Mouse (Mus musculus) erythroblast, embryonic 14.5 days (primary cell): ENCODE results near the gene Numbl. TPM values are rescaled to one million over a fixed set of nuclear protein-coding genes. Genes with fewer than 3 reads are reported as not detected.
A peak's percentile ranks its signal among the peaks of the same experiment; 100 is the strongest.
"Not testable (repeated sequence)": the region's sequence is repeated elsewhere in the genome, so short reads cannot be mapped to it uniquely, and the experiment has no call there.

Experiments used
- H3K27me3 ChIP-seq: 2 replicates; pipeline ENCODE4 v1.6.1; 2012; ENCODE audit warnings: inconsistent platforms; ENCODE audit not compliant: control insufficient read depth
- H3K36me3 ChIP-seq: 2 replicates; pipeline ENCODE4 v1.6.1; 2012; ENCODE audit warnings: mild to moderate bottlenecking, inconsistent platforms; ENCODE audit not compliant: control insufficient read depth
- H3K4me1 ChIP-seq: 2 replicates; pipeline ENCODE4 v1.6.1; 2012; ENCODE audit warnings: inconsistent platforms; ENCODE audit not compliant: control insufficient read depth
- H3K4me3 ChIP-seq: replicated peaks from 2 replicates; pipeline ENCODE3; 2012; ENCODE audit warnings: moderate library complexity, mild to moderate bottlenecking, inconsistent platforms
- H3K9me3 ChIP-seq: 2 replicates; pipeline ENCODE4 v1.6.1; 2012; ENCODE audit warnings: low read length, inconsistent platforms, mixed read lengths; ENCODE audit not compliant: control insufficient read depth
- GATA1 ChIP-seq: IDR thresholded peaks from 2 replicates; pipeline ENCODE4 v1.6.1; 2012; ENCODE audit warnings: low read length, inconsistent platforms, mixed read lengths
- TAL1 ChIP-seq: IDR thresholded peaks from 3 replicates; pipeline ENCODE4 v1.6.1; 2012; ENCODE audit warnings: low read length, inconsistent platforms, mixed read lengths
- polyA plus RNA-seq: library from polyadenylated mRNA; stranded (reverse); fragments of >175 nt; gene quantifications from 2 replicates; pipeline ENCODE4 v1.2.3, GENCODE M21; 2012

Gene Numbl
- polyA plus RNA-seq, 1 experiment: 0.09 TPM

DNA sequence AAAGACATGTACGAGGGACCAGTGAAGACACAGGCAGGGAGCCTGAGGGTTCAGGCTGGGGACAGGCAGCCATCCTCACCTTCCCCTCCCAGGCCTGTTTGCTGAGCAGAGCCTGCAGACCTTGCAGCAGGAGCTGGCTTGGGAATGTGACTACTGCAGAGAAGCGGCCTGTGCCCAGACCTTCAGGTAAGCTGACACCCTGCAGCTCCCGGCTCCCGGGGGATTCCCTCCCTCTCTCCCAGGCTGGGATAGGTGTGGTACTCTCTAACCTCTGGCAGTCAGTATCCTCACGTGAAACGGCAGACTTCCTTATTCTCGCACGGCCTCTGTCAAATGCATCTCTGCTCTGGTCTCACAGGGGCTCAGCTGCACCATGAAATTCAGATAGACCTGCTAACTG is 15.0 kb upstream of the Numbl start:
- Histone ChIP-seq H3K4me1 (no peaks in the 10 kb centered on the region), H3K36me3 (peaks cover 42% of the 10 kb centered on the region), H3K9me3 (no peaks in the 10 kb centered on the region), H3K4me3 (no peak overlapping the region), H3K27me3 (no peaks in the 10 kb centered on the region)
- TF ChIP-seq TAL1: no peak
- TF ChIP-seq GATA1: no peak

DNA sequence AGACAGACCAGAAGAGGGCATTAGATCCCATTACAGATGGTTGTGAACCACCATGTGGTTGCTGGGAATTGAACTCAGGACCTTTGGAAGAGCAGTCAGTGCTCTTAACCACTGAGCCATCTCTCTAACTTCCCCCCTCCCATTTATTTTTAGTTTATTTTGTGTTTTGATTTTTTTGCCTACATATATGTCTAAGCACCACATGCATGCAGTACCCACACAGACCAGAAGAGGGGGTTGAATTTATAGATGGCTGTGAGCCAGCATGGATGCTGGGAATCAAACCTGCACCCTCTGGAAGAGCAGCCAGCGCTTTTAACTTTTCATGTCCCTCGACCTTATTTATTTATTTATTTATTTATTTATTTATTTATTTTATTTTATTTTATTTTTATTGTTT is 14.1 kb upstream of the Numbl start:
- not testable (repeated sequence) for H3K4me3 ChIP-seq, H3K4me1 ChIP-seq, H3K27me3 ChIP-seq, H3K9me3 ChIP-seq
- peaks cover 42% of the 10 kb centered on the region for H3K36me3 ChIP-seq

GRCm38 (mm10) chr7:27249146-27249545 is 9.1 kb upstream of the Numbl start:
- H3K4me3 ChIP-seq: no peak overlapping the region
- H3K27me3 ChIP-seq: no peaks in the 10 kb centered on the region
- peaks cover under 1% of the 10 kb centered on the region; the same call in 1 of the 2 replicates for H3K4me1 ChIP-seq
- no peak for TF ChIP-seq GATA1
- no peak for TF ChIP-seq TAL1
- peaks cover 20% of the 10 kb centered on the region for H3K36me3 ChIP-seq
- H3K9me3 ChIP-seq: no peaks in the 10 kb centered on the region

DNA sequence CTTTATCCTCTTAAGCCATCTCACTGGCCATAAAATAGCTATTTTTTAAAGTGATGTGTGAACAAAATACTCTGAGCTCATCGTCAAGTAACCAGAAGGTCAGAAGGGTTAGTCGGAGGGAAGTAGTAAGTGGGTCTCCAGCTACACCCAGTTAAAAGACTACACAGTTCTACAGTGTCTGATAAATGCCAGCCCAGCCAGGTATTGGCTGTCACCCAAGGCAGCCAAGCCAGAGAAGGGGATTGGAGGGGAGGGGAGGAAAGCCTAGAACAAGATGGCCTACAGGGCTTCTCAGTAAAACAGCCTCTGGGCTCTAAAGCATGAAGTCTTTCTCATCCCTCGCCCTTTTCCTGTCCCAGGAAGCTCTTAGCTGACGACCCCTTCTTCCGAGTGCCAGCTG is 8.3 kb upstream of the Numbl start:
- Histone ChIP-seq H3K27me3 (no peaks in the 10 kb centered on the region), H3K4me3 (no peak overlapping the region), H3K9me3 (no peaks in the 10 kb centered on the region), H3K4me1 (peaks cover 9% of the 10 kb centered on the region), H3K36me3 (peaks cover 20% of the 10 kb centered on the region)
- TF ChIP-seq GATA1: no peak
- no peak for TF ChIP-seq TAL1

DNA sequence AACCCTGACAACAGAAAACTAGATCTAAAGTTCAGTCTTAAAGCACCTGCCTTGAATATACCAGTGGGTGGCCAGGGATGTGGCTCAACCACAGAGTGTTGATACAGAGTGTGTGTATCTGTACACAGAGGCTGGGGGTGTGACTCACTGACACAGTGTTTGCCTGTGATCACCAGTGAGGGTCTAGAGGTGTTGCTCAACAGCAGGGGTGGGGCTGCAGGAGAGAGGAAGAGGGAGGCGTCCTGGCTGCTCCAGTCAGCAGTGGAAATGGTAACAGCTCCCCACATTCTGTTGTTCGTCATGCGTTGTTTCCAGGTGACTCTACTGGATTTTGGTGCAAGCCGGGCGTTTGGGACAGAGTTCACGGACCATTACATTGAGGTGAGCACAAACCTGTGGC is 6.3 kb upstream of the Numbl start:
- Histone ChIP-seq H3K27me3 (no peaks in the 10 kb centered on the region), H3K36me3 (peaks cover 6% of the 10 kb centered on the region), H3K4me1 (peaks cover 22% of the 10 kb centered on the region), H3K4me3 (no peak overlapping the region), H3K9me3 (no peaks in the 10 kb centered on the region)
- no peak for TF ChIP-seq TAL1
- TF ChIP-seq GATA1: no peak

- Histone ChIP-seq H3K36me3 (peaks cover 10% of the 10 kb centered on the region), H3K4me3 (no peak overlapping the region), H3K9me3 (no peaks in the 10 kb centered on the region), H3K4me1 (peaks cover 45% of the 10 kb centered on the region), H3K27me3 (peaks cover 19% of the 10 kb centered on the region)
- TF ChIP-seq GATA1 (no peak), TAL1 (no peak)
Measured at GRCm38 (mm10) chr7:27255721-27256120, 2.5 kb upstream of the Numbl start.

GRCm38 (mm10) chr7:27257046-27257851 is 984 bp upstream of the Numbl start:
- Histone ChIP-seq H3K9me3 (no peaks in the 10 kb centered on the region), H3K4me3 (no peak overlapping the region), H3K4me1 (peaks cover 45% of the 10 kb centered on the region), H3K36me3 (peaks cover 10% of the 10 kb centered on the region), H3K27me3 (peaks cover 22% of the 10 kb centered on the region)
- TF ChIP-seq TAL1 (no peak), GATA1 (no peak)

DNA sequence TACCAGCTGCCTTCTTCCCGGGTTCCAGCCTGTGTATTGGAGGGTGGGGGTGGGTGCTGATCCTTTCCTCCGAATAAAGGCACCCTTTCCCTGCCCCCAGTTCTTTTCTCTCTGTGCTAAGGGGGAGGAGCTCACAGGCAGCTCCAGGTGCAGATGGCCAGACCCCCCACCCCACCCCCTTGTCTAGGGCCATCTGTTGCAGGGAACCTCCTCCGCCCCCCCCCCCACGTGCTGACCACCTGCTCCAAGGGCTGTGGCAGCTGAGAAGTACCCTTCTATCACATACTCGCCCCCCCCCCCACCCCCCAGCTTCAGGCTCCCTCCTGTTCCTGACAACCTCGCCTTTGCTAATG is 405 bp upstream of the Numbl start:
- H3K4me3 ChIP-seq: peak overlapping the region; percentile 61
- peaks cover 45% of the 10 kb centered on the region for H3K4me1 ChIP-seq

GRCm38 (mm10) chr7:27259271-27259721 is 1.1 kb downstream of the Numbl start:
- H3K27me3 ChIP-seq: peaks cover 22% of the 10 kb centered on the region
- no peak for TF ChIP-seq GATA1
- no peak for TF ChIP-seq TAL1
- H3K4me1 ChIP-seq: peaks cover 43% of the 10 kb centered on the region
- H3K4me3 ChIP-seq: peak overlapping the region; percentile 61
- H3K9me3 ChIP-seq: no peaks in the 10 kb centered on the region
- H3K36me3 ChIP-seq: peaks cover 5% of the 10 kb centered on the region

More for the DNA sequence above, 405 bp upstream of the Numbl start:
- peaks cover 10% of the 10 kb centered on the region for H3K36me3 ChIP-seq
- TF ChIP-seq TAL1 (no peak), GATA1 (no peak)
- no peaks in the 10 kb centered on the region for H3K9me3 ChIP-seq
- peaks cover 22% of the 10 kb centered on the region for H3K27me3 ChIP-seq

GRCm38 (mm10) chr7:27259771-27260170 is 1.5 kb downstream of the Numbl start:
- Histone ChIP-seq H3K27me3 (peaks cover 22% of the 10 kb centered on the region), H3K36me3 (peaks cover 5% of the 10 kb centered on the region; the same call in 1 of the 2 replicates), H3K4me3 (no peak overlapping the region), H3K9me3 (no peaks in the 10 kb centered on the region), H3K4me1 (peaks cover 38% of the 10 kb centered on the region)
- TF ChIP-seq GATA1 (no peak), TAL1 (no peak)
